Mouse (Mus musculus) neural tube, embryonic 11.5 days (tissue): ENCODE results near the gene Cd109. TPM values are rescaled to one million over a fixed set of nuclear protein-coding genes. Genes with fewer than 3 reads are reported as not detected.

ENCODE experiments used
- ATAC-seq: fragments of 200-750 bp; cut with Nextera tagmentation; 2 replicates; pipeline ENCODE4 v1.8.0; 2017; ENCODE audit warnings: moderate number of reproducible peaks, mild to moderate bottlenecking, moderate TSS enrichment, moderate library complexity; ENCODE audit not compliant: insufficient read depth, low FRiP score, low TSS enrichment
- DNase-seq: peaks from one replicate; pipeline ENCODE4 v3.0.0-alpha.2; 2015; ENCODE audit warnings: low spot score
- H3K27ac ChIP-seq: fragments of 300-500 bp; sonication (generic); 2 replicates; pipeline ENCODE4 v1.5.1; 2014; ENCODE audit warnings: low read depth, mild to moderate bottlenecking, low read length
- H3K27me3 ChIP-seq: fragments of 300-500 bp; sonication (generic); 2 replicates; pipeline ENCODE4 v1.6.1; 2014; ENCODE audit warnings: mild to moderate bottlenecking, low read length, mixed read lengths; ENCODE audit not compliant: control insufficient read depth, insufficient read depth
- H3K36me3 ChIP-seq: fragments of 300-500 bp; sonication (generic); 2 replicates; pipeline ENCODE4 v1.6.1; 2014; ENCODE audit warnings: mild to moderate bottlenecking, low read length, moderate library complexity, mixed read lengths; ENCODE audit not compliant: control insufficient read depth, insufficient read depth
- H3K4me1 ChIP-seq: fragments of 300-500 bp; sonication (generic); 2 replicates; pipeline ENCODE4 v1.6.1; 2014; ENCODE audit warnings: low read length, mixed read lengths; ENCODE audit not compliant: control insufficient read depth, insufficient read depth
- H3K4me2 ChIP-seq: fragments of 300-500 bp; sonication (generic); 2 replicates; pipeline ENCODE4 v1.6.1; 2014; ENCODE audit warnings: low read depth, mild to moderate bottlenecking, moderate library complexity
- H3K4me3 ChIP-seq: fragments of 300-500 bp; sonication (generic); 2 replicates; pipeline ENCODE4 v1.5.1; 2014; ENCODE audit warnings: low read depth, low read length
- H3K9ac ChIP-seq: fragments of 300-500 bp; sonication (generic); 2 replicates; pipeline ENCODE4 v1.6.1; 2014; ENCODE audit warnings: mild to moderate bottlenecking, low read length
- H3K9me3 ChIP-seq: fragments of 300-500 bp; sonication (generic); 2 replicates; pipeline ENCODE4 v1.6.1; 2016; ENCODE audit warnings: low read length; ENCODE audit not compliant: control insufficient read depth
- WGBS: fragments of 180-500 bp; shearing (Covaris S2); extraction: QIAGEN DNeasy Blood & Tissue Kit; methylation state at CpG from one replicate; pipeline ENCODE4 v1.1.7; 2014; 5-methylcytosine and 5-hydroxymethylcytosine counted together
- polyA plus RNA-seq: library from polyadenylated mRNA; unstranded; fragments of >200 nt; fragmentation: Nextera tagmentation; extraction: Ambion mirVana; gene quantifications from 2 replicates; pipeline ENCODE4 v1.2.1, GENCODE M21; 2014

Cd109 gene
- 3.8 and 5.0 TPM in 2 replicates for polyA plus RNA-seq

- H3K4me1 ChIP-seq, result no peaks in the 10 kb centered on the region
- peak within 1 kb of the TSS; percentile 76 for H3K9ac ChIP-seq
- under 1% methylated on average over 43 of the region's 43 CpGs for WGBS
- no peaks in the 10 kb centered on the region for H3K36me3 ChIP-seq
- peak; percentile 75 for DNase-seq
- peak; percentile 84 for ATAC-seq
- no peak within 1 kb of the TSS for H3K27ac ChIP-seq
- H3K9me3 ChIP-seq, result no peaks in the 10 kb centered on the region
- H3K4me2 ChIP-seq, result peak within 1 kb of the TSS; percentile 98
- H3K4me3 ChIP-seq, result peak within 1 kb of the TSS; percentile 57
- no peaks in the 10 kb centered on the region for H3K27me3 ChIP-seq
Observed at GRCm38 (mm10) chr9:78615401-78616021, at the start of gene Cd109. Gene Cd109, plus strand, starts transcription at chr9:78615546.

- peaks cover 3% of the 10 kb centered on the region; the same call in 1 of the 2 replicates for H3K36me3 ChIP-seq
- no peak overlapping the region for H3K9ac ChIP-seq
- H3K4me1 ChIP-seq, result no peaks in the 10 kb centered on the region
- H3K27ac ChIP-seq, result no peak overlapping the region
- ATAC-seq, result no peak
- no peak for DNase-seq
- no peak overlapping the region for H3K4me3 ChIP-seq
- no peaks in the 10 kb centered on the region for H3K27me3 ChIP-seq
- H3K9me3 ChIP-seq, result no peaks in the 10 kb centered on the region
- 94% methylated on average over 9 of the region's 9 CpGs for WGBS
- H3K4me2 ChIP-seq, result no peak overlapping the region
Observed at GRCm38 (mm10) chr9:78569934-78570333, 45.4 kb upstream of the Cd109 start.

DNA sequence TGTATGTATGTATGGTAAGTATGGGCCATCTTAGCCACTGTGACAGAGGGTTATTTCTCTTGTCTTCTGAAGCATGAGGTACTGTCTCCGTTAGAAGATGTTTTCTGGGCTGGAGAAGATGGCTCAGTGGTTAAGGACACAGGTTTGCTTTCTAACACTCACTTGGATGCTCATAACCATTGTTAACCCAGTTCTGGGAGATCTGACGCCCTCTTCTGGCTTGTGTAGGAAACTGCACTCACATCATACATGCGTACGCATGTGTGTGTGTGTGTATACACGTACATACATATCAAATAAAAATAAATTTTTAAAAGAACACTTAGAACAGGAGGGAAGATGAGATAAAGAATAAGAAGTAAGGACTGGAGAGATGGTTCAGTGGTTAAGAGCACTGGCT lies 38.9 kb upstream of the Cd109 start:
- H3K27me3 ChIP-seq, result no peaks in the 10 kb centered on the region
- H3K9me3 ChIP-seq, result no peaks in the 10 kb centered on the region
- ATAC-seq (no peak), DNase-seq (no peak)
- no peak overlapping the region for H3K27ac ChIP-seq
- no peak overlapping the region for H3K4me2 ChIP-seq
- H3K36me3 ChIP-seq, result peaks cover 2% of the 10 kb centered on the region; the same call in 1 of the 2 replicates
- WGBS, result 92% methylated on average over 5 of the region's 5 CpGs
- H3K9ac ChIP-seq, result no peak overlapping the region
- H3K4me3 ChIP-seq, result no peak overlapping the region
- no peaks in the 10 kb centered on the region for H3K4me1 ChIP-seq

DNA sequence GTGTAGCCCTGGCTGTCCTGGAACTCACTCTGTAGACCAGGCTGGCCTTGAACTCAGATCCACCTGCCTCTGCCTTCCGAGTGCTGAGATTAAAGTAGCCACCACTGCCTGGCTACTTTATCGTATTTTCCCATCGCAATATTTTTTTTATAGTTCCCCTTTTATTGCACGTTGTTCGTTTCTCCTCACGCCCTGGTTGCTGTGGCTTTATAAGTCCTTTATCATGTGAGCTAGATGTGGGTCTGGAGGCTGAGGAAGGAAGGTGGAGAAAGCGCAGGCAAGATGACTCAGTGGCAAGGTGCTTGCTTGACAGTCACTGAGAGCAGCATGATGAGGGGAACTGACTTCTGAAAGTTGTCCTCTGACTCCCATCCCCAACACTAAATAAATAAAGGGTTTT lies 36.5 kb upstream of the Cd109 start:
- WGBS, result 96% methylated on average over 7 of the region's 7 CpGs
- ATAC-seq, result no peak
- Histone ChIP-seq H3K4me2 (no peak overlapping the region), H3K9me3 (no peaks in the 10 kb centered on the region), H3K27me3 (no peaks in the 10 kb centered on the region), H3K36me3 (peaks cover 2% of the 10 kb centered on the region; the same call in 1 of the 2 replicates), H3K9ac (no peak overlapping the region), H3K4me1 (no peaks in the 10 kb centered on the region), H3K27ac (no peak overlapping the region), H3K4me3 (no peak overlapping the region)
- DNase-seq, result no peak

- Histone ChIP-seq H3K9ac (no peak overlapping the region), H3K4me1 (no peaks in the 10 kb centered on the region), H3K27ac (no peak overlapping the region), H3K4me2 (no peak overlapping the region), H3K27me3 (no peaks in the 10 kb centered on the region), H3K4me3 (no peak overlapping the region), H3K9me3 (no peaks in the 10 kb centered on the region), H3K36me3 (peaks cover 2% of the 10 kb centered on the region; the same call in 1 of the 2 replicates)
- ATAC-seq (no peak), DNase-seq (no peak)
- 73% methylated on average over 10 of the region's 10 CpGs for WGBS
Observed at GRCm38 (mm10) chr9:78579644-78580396, 35.5 kb upstream of the Cd109 start.

GRCm38 (mm10) chr9:78587218-78587883 lies 28.0 kb upstream of the Cd109 start:
- peak overlapping the region; percentile 67 for H3K4me3 ChIP-seq
- H3K27ac ChIP-seq, result peak overlapping the region; percentile 53; the same call in 1 of the 2 replicates
- ATAC-seq (peak; percentile 72), DNase-seq (no peak)
- H3K9me3 ChIP-seq, result no peaks in the 10 kb centered on the region
- peak overlapping the region; percentile 56 for H3K4me2 ChIP-seq
- H3K36me3 ChIP-seq, result no peaks in the 10 kb centered on the region
- H3K9ac ChIP-seq, result peak overlapping the region; percentile 63
- H3K27me3 ChIP-seq, result no peaks in the 10 kb centered on the region
- H3K4me1 ChIP-seq, result no peaks in the 10 kb centered on the region
- WGBS, result 2% methylated on average over 31 of the region's 31 CpGs

DNA sequence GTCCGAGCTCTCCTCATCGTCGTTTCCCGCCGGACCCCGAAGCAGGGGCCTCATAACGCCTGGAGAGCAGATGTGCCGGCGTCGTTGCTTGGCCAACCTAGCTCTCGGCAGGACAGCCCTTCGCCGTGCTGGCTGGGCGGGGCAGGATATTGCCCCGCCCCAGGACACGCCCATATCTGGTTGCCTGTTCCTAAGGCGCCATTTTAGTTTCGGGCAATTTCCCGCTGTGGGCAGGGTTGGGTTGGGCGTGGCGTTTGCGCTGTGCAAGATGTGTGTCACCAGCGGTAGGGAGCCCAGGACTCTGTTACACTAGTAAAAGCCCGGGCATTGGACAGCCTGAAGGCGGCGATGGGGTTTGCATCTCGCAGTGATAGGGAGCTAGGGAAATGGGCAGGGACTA lies 27.4 kb upstream of the Cd109 start, which contains the start of gene Slc17a5:
Gene Slc17a5, minus strand, starts transcription at position 128 of the 400 bp plus-strand sequence.
- H3K27ac ChIP-seq, result peak within 1 kb of the TSS; percentile 53; the same call in 1 of the 2 replicates
- H3K9me3 ChIP-seq, result no peaks in the 10 kb centered on the region
- peak within 1 kb of the TSS; percentile 67 for H3K4me3 ChIP-seq
- peak within 1 kb of the TSS; percentile 56 for H3K4me2 ChIP-seq
- peak within 1 kb of the TSS; percentile 63 for H3K9ac ChIP-seq
- WGBS, result under 1% methylated on average over 27 of the region's 27 CpGs
- H3K4me1 ChIP-seq, result no peaks in the 10 kb centered on the region
- DNase-seq, result peak; percentile 97
- H3K27me3 ChIP-seq, result no peaks in the 10 kb centered on the region
- no peaks in the 10 kb centered on the region for H3K36me3 ChIP-seq
- ATAC-seq, result peak; percentile 98

DNA sequence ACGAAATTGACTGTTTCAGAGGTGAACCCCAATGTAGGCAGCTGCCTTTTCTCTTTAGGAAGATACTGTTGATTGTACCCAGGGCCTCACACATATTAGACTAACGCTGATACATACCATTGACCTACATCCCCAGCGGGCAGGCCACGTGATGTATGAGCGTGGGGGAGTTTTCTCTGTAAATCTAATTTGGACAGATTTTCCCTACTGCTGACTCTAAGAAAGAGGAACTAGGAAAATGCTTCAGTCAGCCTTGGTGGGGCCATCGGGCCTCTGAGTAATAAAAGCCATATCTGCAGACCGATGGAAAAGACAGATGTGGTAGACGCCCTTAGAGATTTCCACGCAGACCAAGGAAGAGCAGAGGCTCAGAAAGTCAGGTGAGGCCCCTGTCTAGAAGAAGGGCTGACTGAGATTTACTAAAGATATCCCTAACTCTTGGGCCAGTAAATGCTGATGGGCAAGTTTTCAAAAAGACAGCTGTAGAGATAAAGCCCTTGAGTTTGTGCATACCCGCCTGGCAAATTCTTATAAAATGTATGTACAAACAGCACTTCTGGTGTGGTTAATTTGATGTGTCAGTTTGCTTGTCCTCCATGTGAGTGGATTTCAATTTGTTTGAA lies 26.8 kb upstream of the Cd109 start:
- Histone ChIP-seq H3K36me3 (no peaks in the 10 kb centered on the region), H3K4me2 (peak overlapping the region; percentile 56), H3K4me3 (peak overlapping the region; percentile 67), H3K27me3 (no peaks in the 10 kb centered on the region), H3K27ac (no peak overlapping the region), H3K4me1 (no peaks in the 10 kb centered on the region), H3K9ac (peak overlapping the region; percentile 10; the same call in 1 of the 2 replicates), H3K9me3 (no peaks in the 10 kb centered on the region)
- ATAC-seq (peak; percentile 43; the same call in 1 of the 2 replicates), DNase-seq (no peak)
- WGBS, result 76% methylated on average over 10 of the region's 10 CpGs
